Mouse (Mus musculus) B cell, adult 67 days (primary cell): ENCODE data around the gene Ankrd16. TPM values are rescaled to one million over a fixed set of nuclear protein-coding genes. Genes with fewer than 3 reads are reported as not detected.

Experiments
- total RNA-seq, 2 experiments: library from RNA; stranded (reverse); gene quantifications; 4 replicates each; pipeline ENCODE4 v1.2.4; 2023

The Ankrd16 gene
- 100 to 1,000 TPM in 1 of 2 experiments, 10 to 100 TPM in 1; 93.2 to 109 TPM for total RNA-seq

DNA sequence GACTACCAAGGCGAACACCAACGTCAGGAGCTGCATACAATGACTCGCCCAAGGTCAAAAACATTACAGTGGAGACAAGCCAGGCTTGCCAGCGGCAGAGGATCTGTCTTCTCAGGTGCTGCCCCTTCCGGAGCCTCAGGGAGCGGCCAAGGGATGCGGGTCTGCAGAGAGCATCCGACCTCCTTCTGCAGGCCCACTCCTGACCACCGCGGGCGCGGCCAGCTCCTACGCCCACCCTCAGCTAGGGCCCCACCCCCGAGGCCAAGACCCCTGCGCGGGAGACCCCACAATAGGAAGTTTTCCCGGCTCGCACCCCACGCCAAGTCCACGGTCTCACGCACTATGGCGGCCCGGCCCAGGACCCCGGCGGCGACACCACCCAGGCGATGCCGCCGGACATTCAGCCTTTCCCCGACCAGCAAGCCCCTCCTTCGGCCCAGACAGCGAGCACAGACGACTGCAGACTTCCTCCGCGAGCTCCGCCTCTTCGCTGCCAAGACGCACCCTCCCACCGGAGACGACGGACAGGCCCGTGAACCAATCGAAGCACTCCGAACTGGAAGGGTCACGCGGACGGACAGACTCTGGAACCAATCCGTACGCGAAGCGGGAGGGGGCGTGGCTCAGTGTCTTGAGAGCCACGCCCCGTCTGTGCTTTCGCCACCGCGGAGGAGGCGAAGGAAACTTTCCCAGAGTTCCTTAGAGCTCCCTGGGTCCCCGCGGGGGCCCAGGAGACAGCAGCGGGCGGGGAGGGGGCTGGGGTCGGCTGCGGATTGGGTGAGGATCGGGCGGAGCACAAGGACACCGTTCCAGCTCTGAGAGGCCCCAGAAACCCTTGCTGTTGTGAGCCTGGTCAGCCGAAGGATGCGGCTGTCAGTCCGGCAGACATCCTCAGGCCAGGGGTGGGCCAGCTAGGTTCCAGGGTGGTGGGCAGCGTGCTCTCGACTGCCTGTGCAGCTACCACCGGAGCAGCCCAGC lies at the start of gene Ankrd16, which contains the start of gene Fbh1:
TSS of gene Ankrd16 (plus strand) at position 786 of the 978 bp plus-strand sequence.
TSS of gene Fbh1 (minus strand) at position 492 of the 978 bp plus-strand sequence.

Other genes with a start within 250 kb of the Ankrd16 start
- 10 to 100 TPM; 48.8 to 51.1 TPM for gene Pfkfb3, start 223.8 kb upstream of the Ankrd16 start, total RNA-seq
- gene Rbm17, start 173.7 kb upstream of the Ankrd16 start, total RNA-seq: 100 to 1,000 TPM; 155 to 164 TPM
- not detected for gene Gm17490, start 151.6 kb upstream of the Ankrd16 start, total RNA-seq
- 1 to 10 TPM; 1.6 to 3.3 TPM for gene Il2ra, start 135.1 kb upstream of the Ankrd16 start, total RNA-seq
- 1 to 10 TPM; 5.5 to 7.1 TPM for gene Il15ra, start 72.6 kb upstream of the Ankrd16 start, total RNA-seq
- gene Fbh1, start 294 bp upstream of the Ankrd16 start, total RNA-seq: 10 to 100 TPM; 57.9 to 59.0 TPM